Mouse (Mus musculus): ENCODE measurements around the gene Zfp92. TPM values are rescaled to one million over a fixed set of nuclear protein-coding genes. Genes with fewer than 3 reads are reported as not detected.
"Not testable (repeated sequence)": the region's sequence is repeated elsewhere in the genome, so short reads cannot be mapped to it uniquely, and the experiment has no call there.

Gene Zfp92
- 0.12 TPM in 1 of 2 replicates, not detected in the other for polyA plus RNA-seq (2011; ENCODE audit: insufficient read depth, insufficient read length, low read depth, missing spikeins)

DNA sequence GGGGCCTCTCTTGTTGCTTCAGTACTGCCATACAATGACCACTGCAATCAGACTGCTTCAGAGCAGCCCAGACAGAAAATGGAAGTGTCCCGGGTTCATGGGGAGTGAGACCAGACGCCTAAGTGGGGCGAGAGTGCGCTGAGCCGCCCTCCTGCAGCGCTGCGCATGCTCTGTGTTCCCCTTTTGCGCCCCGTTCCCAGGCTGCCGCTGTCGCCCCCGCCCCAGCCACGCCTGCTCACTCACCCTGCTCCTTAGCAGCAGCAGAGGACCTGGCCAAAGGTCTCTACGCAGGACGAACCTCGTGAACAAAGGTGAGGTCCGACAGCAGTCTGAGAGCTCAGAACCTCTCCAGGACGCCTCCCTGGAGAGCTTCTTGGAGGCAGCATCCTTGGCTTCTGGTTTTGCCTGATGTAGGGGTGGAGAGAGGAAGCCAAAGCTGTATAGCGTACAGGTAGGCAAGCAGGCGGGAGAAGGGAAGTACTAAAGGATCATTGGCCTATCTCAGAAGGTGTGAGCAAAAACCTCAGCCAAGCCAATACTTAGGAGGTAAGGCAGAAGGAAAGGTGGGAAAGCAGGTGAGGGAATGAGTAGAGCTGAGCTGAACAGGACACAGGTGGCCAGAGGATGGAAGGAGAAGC lies at the start of gene Zfp92:
Gene Zfp92 (plus strand): TSS at position 217 of the 638 bp plus-strand sequence.
- Histone ChIP-seq H3K27me3 (ENCODE audit: control insufficient read depth, insufficient read depth, low read length, poor library complexity, severe bottlenecking) (no peaks in the 10 kb centered on the region), H3K9me3 (replicated peaks; ENCODE audit: control insufficient read depth, insufficient read depth, low read length, poor library complexity, severe bottlenecking) (no peaks in the 10 kb centered on the region), H3K4me1 (ENCODE audit: control insufficient read depth, insufficient read depth, low read length) (no peaks in the 10 kb centered on the region), H3K27ac (ENCODE audit: insufficient read depth, low read length) (no peak within 1 kb of the TSS), H3K4me3 (ENCODE audit: low read depth, low read length) (no peak within 1 kb of the TSS), H3K9ac (ENCODE audit: low read depth, poor library complexity, severe bottlenecking) (no peak within 1 kb of the TSS), H3K36me3 (ENCODE audit: control insufficient read depth, insufficient read depth, low read length, poor library complexity, severe bottlenecking) (no peaks in the 10 kb centered on the region)
- TF ChIP-seq EP300 (IDR thresholded peaks at IDR 0.05; ENCODE audit: insufficient read depth, low read depth, low read length) (no peak), POLR2A (IDR thresholded peaks at IDR 0.05; ENCODE audit: insufficient read depth, low read length) (no peak), CTCF (IDR thresholded peaks at IDR 0.05; ENCODE audit: low read depth, low read length) (no peak)

- H3K4me3 ChIP-seq (ENCODE audit: low read depth, low read length), result no peak overlapping the region
- H3K27me3 ChIP-seq (ENCODE audit: control insufficient read depth, insufficient read depth, low read length, poor library complexity, severe bottlenecking), result no peaks in the 10 kb centered on the region
- H3K9me3 ChIP-seq (replicated peaks; ENCODE audit: control insufficient read depth, insufficient read depth, low read length, poor library complexity, severe bottlenecking), result no peaks in the 10 kb centered on the region
- H3K36me3 ChIP-seq (ENCODE audit: control insufficient read depth, insufficient read depth, low read length, poor library complexity, severe bottlenecking), result no peaks in the 10 kb centered on the region
- no peak overlapping the region for H3K9ac ChIP-seq (ENCODE audit: low read depth, poor library complexity, severe bottlenecking)
- H3K27ac ChIP-seq (ENCODE audit: insufficient read depth, low read length), result no peak overlapping the region
- no peak for TF ChIP-seq POLR2A (IDR thresholded peaks at IDR 0.05; ENCODE audit: insufficient read depth, low read length)
- TF ChIP-seq EP300 (IDR thresholded peaks at IDR 0.05; ENCODE audit: insufficient read depth, low read depth, low read length), result no peak
- no peak for TF ChIP-seq CTCF (IDR thresholded peaks at IDR 0.05; ENCODE audit: low read depth, low read length)
- no peaks in the 10 kb centered on the region for H3K4me1 ChIP-seq (ENCODE audit: control insufficient read depth, insufficient read depth, low read length)
Observed at GRCm38 (mm10) chrX:73363291-73363690, 47.6 kb upstream of the Zfp92 start.

GRCm38 (mm10) chrX:73384419-73384818 lies 26.5 kb upstream of the Zfp92 start:
- Histone ChIP-seq H3K4me1 (ENCODE audit: control insufficient read depth, insufficient read depth, low read length) (no peaks in the 10 kb centered on the region), H3K9ac (ENCODE audit: low read depth, poor library complexity, severe bottlenecking) (no peak overlapping the region), H3K27ac (ENCODE audit: insufficient read depth, low read length) (no peak overlapping the region), H3K9me3 (replicated peaks; ENCODE audit: control insufficient read depth, insufficient read depth, low read length, poor library complexity, severe bottlenecking) (no peaks in the 10 kb centered on the region), H3K4me3 (ENCODE audit: low read depth, low read length) (no peak overlapping the region), H3K36me3 (ENCODE audit: control insufficient read depth, insufficient read depth, low read length, poor library complexity, severe bottlenecking) (no peaks in the 10 kb centered on the region), H3K27me3 (ENCODE audit: control insufficient read depth, insufficient read depth, low read length, poor library complexity, severe bottlenecking) (no peaks in the 10 kb centered on the region)
- TF ChIP-seq POLR2A (IDR thresholded peaks at IDR 0.05; ENCODE audit: insufficient read depth, low read length) (no peak), CTCF (IDR thresholded peaks at IDR 0.05; ENCODE audit: low read depth, low read length) (no peak), EP300 (IDR thresholded peaks at IDR 0.05; ENCODE audit: insufficient read depth, low read depth, low read length) (no peak)

GRCm38 (mm10) chrX:73384924-73385323 lies 26.0 kb upstream of the Zfp92 start:
- Histone ChIP-seq H3K4me3 (ENCODE audit: low read depth, low read length) (no peak overlapping the region), H3K27ac (ENCODE audit: insufficient read depth, low read length) (no peak overlapping the region), H3K36me3 (ENCODE audit: control insufficient read depth, insufficient read depth, low read length, poor library complexity, severe bottlenecking) (no peaks in the 10 kb centered on the region), H3K9me3 (replicated peaks; ENCODE audit: control insufficient read depth, insufficient read depth, low read length, poor library complexity, severe bottlenecking) (no peaks in the 10 kb centered on the region), H3K4me1 (ENCODE audit: control insufficient read depth, insufficient read depth, low read length) (no peaks in the 10 kb centered on the region), H3K27me3 (ENCODE audit: control insufficient read depth, insufficient read depth, low read length, poor library complexity, severe bottlenecking) (no peaks in the 10 kb centered on the region), H3K9ac (ENCODE audit: low read depth, poor library complexity, severe bottlenecking) (no peak overlapping the region)
- no peak for TF ChIP-seq CTCF (IDR thresholded peaks at IDR 0.05; ENCODE audit: low read depth, low read length)

GRCm38 (mm10) chrX:73391481-73391880 lies 19.4 kb upstream of the Zfp92 start:
- H3K36me3 ChIP-seq (ENCODE audit: control insufficient read depth, insufficient read depth, low read length, poor library complexity, severe bottlenecking), result no peaks in the 10 kb centered on the region
- H3K4me1 ChIP-seq (ENCODE audit: control insufficient read depth, insufficient read depth, low read length), result no peaks in the 10 kb centered on the region
- no peak overlapping the region for H3K27ac ChIP-seq (ENCODE audit: insufficient read depth, low read length)
- no peak overlapping the region for H3K9ac ChIP-seq (ENCODE audit: low read depth, poor library complexity, severe bottlenecking)
- TF ChIP-seq POLR2A (IDR thresholded peaks at IDR 0.05; ENCODE audit: insufficient read depth, low read length) (no peak), EP300 (IDR thresholded peaks at IDR 0.05; ENCODE audit: insufficient read depth, low read depth, low read length) (no peak), CTCF (IDR thresholded peaks at IDR 0.05; ENCODE audit: low read depth, low read length) (no peak)
- H3K27me3 ChIP-seq (ENCODE audit: control insufficient read depth, insufficient read depth, low read length, poor library complexity, severe bottlenecking), result no peaks in the 10 kb centered on the region
- no peaks in the 10 kb centered on the region for H3K9me3 ChIP-seq (replicated peaks; ENCODE audit: control insufficient read depth, insufficient read depth, low read length, poor library complexity, severe bottlenecking)
- H3K4me3 ChIP-seq (ENCODE audit: low read depth, low read length), result no peak overlapping the region

DNA sequence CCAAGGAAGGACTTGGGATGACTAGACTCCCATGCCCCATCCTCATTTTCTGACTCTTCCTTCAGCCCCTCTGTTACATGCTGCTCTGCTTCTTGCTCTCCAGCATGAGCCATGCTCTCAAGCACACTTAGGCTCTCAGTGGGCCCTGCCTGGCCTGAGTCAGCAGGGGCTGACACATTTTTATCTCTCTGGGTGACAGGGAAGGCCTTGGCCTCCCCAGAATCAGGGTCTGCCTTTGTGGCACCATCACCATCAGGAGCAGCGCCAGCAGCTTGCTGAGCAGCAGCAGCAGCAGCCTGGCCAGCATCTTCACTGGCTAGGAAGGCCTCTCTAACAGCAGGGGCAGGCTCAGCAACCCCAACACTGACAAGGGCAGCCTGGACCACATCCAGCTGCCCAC lies 14.4 kb upstream of the Zfp92 start:
- Histone ChIP-seq H3K4me3 (ENCODE audit: low read depth, low read length) (no peak overlapping the region), H3K9ac (ENCODE audit: low read depth, poor library complexity, severe bottlenecking) (no peak overlapping the region), H3K27ac (ENCODE audit: insufficient read depth, low read length) (no peak overlapping the region), H3K9me3 (replicated peaks; ENCODE audit: control insufficient read depth, insufficient read depth, low read length, poor library complexity, severe bottlenecking) (no peaks in the 10 kb centered on the region), H3K4me1 (ENCODE audit: control insufficient read depth, insufficient read depth, low read length) (no peaks in the 10 kb centered on the region), H3K36me3 (ENCODE audit: control insufficient read depth, insufficient read depth, low read length, poor library complexity, severe bottlenecking) (no peaks in the 10 kb centered on the region), H3K27me3 (ENCODE audit: control insufficient read depth, insufficient read depth, low read length, poor library complexity, severe bottlenecking) (no peaks in the 10 kb centered on the region)
- TF ChIP-seq CTCF (IDR thresholded peaks at IDR 0.05; ENCODE audit: low read depth, low read length) (no peak), EP300 (IDR thresholded peaks at IDR 0.05; ENCODE audit: insufficient read depth, low read depth, low read length) (no peak), POLR2A (IDR thresholded peaks at IDR 0.05; ENCODE audit: insufficient read depth, low read length) (no peak)

DNA sequence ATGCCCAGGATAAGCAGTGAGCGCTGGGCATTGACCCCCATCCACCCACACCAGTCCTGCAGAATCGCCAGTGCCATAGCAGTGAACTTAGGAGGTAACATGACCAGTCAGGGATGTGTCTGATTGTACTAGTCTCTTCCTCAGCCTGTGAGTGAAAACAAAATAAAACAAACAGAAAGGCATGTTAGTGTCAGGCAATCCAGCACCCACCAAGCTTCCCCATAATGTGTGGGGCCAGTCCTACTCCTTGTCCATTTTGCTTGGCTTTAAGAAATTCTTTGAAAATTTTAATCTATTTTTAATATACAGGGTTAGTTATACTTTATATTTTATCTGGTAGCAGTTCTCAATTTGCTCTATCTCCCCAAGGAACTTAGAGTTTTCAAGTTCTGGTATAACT lies 12.3 kb upstream of the Zfp92 start, which contains the start of gene Gm18336:
Gene Gm18336 (minus strand): TSS at position 101 of the 400 bp plus-strand sequence.
- H3K9ac ChIP-seq (ENCODE audit: low read depth, poor library complexity, severe bottlenecking); H3K27ac ChIP-seq (ENCODE audit: insufficient read depth, low read length); H3K4me1 ChIP-seq (ENCODE audit: control insufficient read depth, insufficient read depth, low read length); H3K4me3 ChIP-seq (ENCODE audit: low read depth, low read length); H3K27me3 ChIP-seq (ENCODE audit: control insufficient read depth, insufficient read depth, low read length, poor library complexity, severe bottlenecking); H3K36me3 ChIP-seq (ENCODE audit: control insufficient read depth, insufficient read depth, low read length, poor library complexity, severe bottlenecking); H3K9me3 ChIP-seq (replicated peaks; ENCODE audit: control insufficient read depth, insufficient read depth, low read length, poor library complexity, severe bottlenecking): not testable (repeated sequence)
